Mouse (Mus musculus): ENCODE measurements around the gene Fam3a. TPM values are rescaled to one million over a fixed set of nuclear protein-coding genes. Genes with fewer than 3 reads are reported as not detected.
"Not testable (repeated sequence)": the region's sequence is repeated elsewhere in the genome, so short reads cannot be mapped to it uniquely, and the experiment has no call there.

Fam3a gene
- total RNA-seq (2021) = 10 to 100 TPM; 28.6 TPM
- long read RNA-seq, experiment 1, transcript Fam3a-206 (9 exons, 1,899 nt) = major isoform, 31 of 39 reads
- long read RNA-seq, experiment 1, partial matches to known transcripts = 1 of 39 reads
- long read RNA-seq, experiment 1, other reads (novel, unspliced or antisense) = 7 of 39 reads
- long read RNA-seq, experiment 2, transcript Fam3a-206 (9 exons, 1,899 nt) = major isoform, 9 of 14 reads
- long read RNA-seq, experiment 2, partial matches to known transcripts = 0 of 14 reads
- long read RNA-seq, experiment 2, other reads (novel, unspliced or antisense) = 4 of 14 reads

- peak; percentile 88 to 89 for DNase-seq
Measured at GRCm38 (mm10) chrX:74392535-74393443, at the start of gene Fam3a, which contains the start of gene Ikbkg. Gene Fam3a (minus strand): TSS chrX:74393272. Gene Ikbkg (plus strand): TSS chrX:74393290.

- peak; percentile 77 to 80 for DNase-seq
Measured at GRCm38 (mm10) chrX:74429290-74429821, 36.3 kb upstream of the Fam3a start.

- DNase-seq = peak; percentile 89 to 91
Measured at GRCm38 (mm10) chrX:74428826-74429276, 35.8 kb upstream of the Fam3a start, which contains the start of gene G6pdx. Gene G6pdx (minus strand): TSS chrX:74429194.

- DNase-seq = no peak
Measured at GRCm38 (mm10) chrX:74428146-74428825, 35.2 kb upstream of the Fam3a start.

GRCm38 (mm10) chrX:74427116-74427515 is 34.0 kb upstream of the Fam3a start:
- no peak for DNase-seq

GRCm38 (mm10) chrX:74426256-74426655 is 33.2 kb upstream of the Fam3a start:
- no peak for DNase-seq

GRCm38 (mm10) chrX:74425195-74425594 is 32.1 kb upstream of the Fam3a start:
- peak; percentile 80 to 84 for DNase-seq

GRCm38 (mm10) chrX:74424443-74424842 is 31.4 kb upstream of the Fam3a start:
- DNase-seq = peak; percentile 28 to 38

- peak; percentile 58 to 64 for DNase-seq
Measured at GRCm38 (mm10) chrX:74413377-74413776, 20.3 kb upstream of the Fam3a start.

- no peak for DNase-seq
Measured at GRCm38 (mm10) chrX:74408340-74408739, 15.3 kb upstream of the Fam3a start.

- peak; percentile 9 to 42 for DNase-seq
Measured at GRCm38 (mm10) chrX:74400136-74400535, 7.1 kb upstream of the Fam3a start.

GRCm38 (mm10) chrX:74388153-74388552 is 4.9 kb downstream of the Fam3a start:
- no peak for DNase-seq

- no peak for DNase-seq
Measured at GRCm38 (mm10) chrX:74384451-74384850, 8.6 kb downstream of the Fam3a start.

GRCm38 (mm10) chrX:74372888-74373549 is 20.1 kb downstream of the Fam3a start, which contains the start of the genes Ubl4a and Slc10a3:
Gene Ubl4a (minus strand): TSS chrX:74373218.
Gene Slc10a3 (minus strand): TSS chrX:74373349.
- peak; percentile 90 to 92 for DNase-seq

GRCm38 (mm10) chrX:74368209-74368909 is 24.7 kb downstream of the Fam3a start:
- peak; percentile 83 to 89 for DNase-seq

- no peak for DNase-seq
Measured at GRCm38 (mm10) chrX:74367512-74367911, 25.6 kb downstream of the Fam3a start.

GRCm38 (mm10) chrX:74359171-74359570 is 33.9 kb downstream of the Fam3a start:
- DNase-seq = no peak

- DNase-seq = not testable (repeated sequence)
Measured at GRCm38 (mm10) chrX:74357069-74357468, 36.0 kb downstream of the Fam3a start.

- peak; percentile 87 to 89 for DNase-seq
Measured at GRCm38 (mm10) chrX:74353467-74353770, 39.7 kb downstream of the Fam3a start, which contains the start of gene Lage3. Gene Lage3 (minus strand): TSS chrX:74353618.

GRCm38 (mm10) chrX:74352645-74353466 is 40.2 kb downstream of the Fam3a start:
- no peak for DNase-seq
